Mouse (Mus musculus) neural tube, embryonic 11.5 days (tissue): ENCODE results near the gene Lpp. TPM values are rescaled to one million over a fixed set of nuclear protein-coding genes. Genes with fewer than 3 reads are reported as not detected.
A peak's percentile ranks its signal among the peaks of the same experiment; 100 is the strongest.

Source experiments
- ATAC-seq: fragments of 200-750 bp; cut with Nextera tagmentation; 2 replicates; pipeline ENCODE4 v1.8.0; 2017; ENCODE audit warnings: moderate number of reproducible peaks, mild to moderate bottlenecking, moderate TSS enrichment, moderate library complexity; ENCODE audit not compliant: insufficient read depth, low FRiP score, low TSS enrichment
- DNase-seq: peaks from one replicate; pipeline ENCODE4 v3.0.0-alpha.2; 2015; ENCODE audit warnings: low spot score
- H3K27ac ChIP-seq: fragments of 300-500 bp; sonication (generic); 2 replicates; pipeline ENCODE4 v1.5.1; 2014; ENCODE audit warnings: low read depth, mild to moderate bottlenecking, low read length
- H3K27me3 ChIP-seq: fragments of 300-500 bp; sonication (generic); 2 replicates; pipeline ENCODE4 v1.6.1; 2014; ENCODE audit warnings: mild to moderate bottlenecking, low read length, mixed read lengths; ENCODE audit not compliant: control insufficient read depth, insufficient read depth
- H3K36me3 ChIP-seq: fragments of 300-500 bp; sonication (generic); 2 replicates; pipeline ENCODE4 v1.6.1; 2014; ENCODE audit warnings: mild to moderate bottlenecking, low read length, moderate library complexity, mixed read lengths; ENCODE audit not compliant: control insufficient read depth, insufficient read depth
- H3K4me1 ChIP-seq: fragments of 300-500 bp; sonication (generic); 2 replicates; pipeline ENCODE4 v1.6.1; 2014; ENCODE audit warnings: low read length, mixed read lengths; ENCODE audit not compliant: control insufficient read depth, insufficient read depth
- H3K4me2 ChIP-seq: fragments of 300-500 bp; sonication (generic); 2 replicates; pipeline ENCODE4 v1.6.1; 2014; ENCODE audit warnings: low read depth, mild to moderate bottlenecking, moderate library complexity
- H3K4me3 ChIP-seq: fragments of 300-500 bp; sonication (generic); 2 replicates; pipeline ENCODE4 v1.5.1; 2014; ENCODE audit warnings: low read depth, low read length
- H3K9ac ChIP-seq: fragments of 300-500 bp; sonication (generic); 2 replicates; pipeline ENCODE4 v1.6.1; 2014; ENCODE audit warnings: mild to moderate bottlenecking, low read length
- H3K9me3 ChIP-seq: fragments of 300-500 bp; sonication (generic); 2 replicates; pipeline ENCODE4 v1.6.1; 2016; ENCODE audit warnings: low read length; ENCODE audit not compliant: control insufficient read depth
- WGBS: fragments of 180-500 bp; shearing (Covaris S2); extraction: QIAGEN DNeasy Blood & Tissue Kit; methylation state at CpG from one replicate; pipeline ENCODE4 v1.1.7; 2014; 5-methylcytosine and 5-hydroxymethylcytosine counted together
- polyA plus RNA-seq: library from polyadenylated mRNA; unstranded; fragments of >200 nt; fragmentation: Nextera tagmentation; extraction: Ambion mirVana; gene quantifications from 2 replicates; pipeline ENCODE4 v1.2.1, GENCODE M21; 2014

The Lpp gene
- polyA plus RNA-seq, 1 experiment from 2014 or later, result 21.7 TPM

- no peak for ATAC-seq
- H3K27ac ChIP-seq, result no peak overlapping the region
These were observed 54.6 kb downstream of the Lpp start for GRCm38 (mm10) chr16:24447666-24448492.

GRCm38 (mm10) chr16:24448493-24448845 lies 55.2 kb downstream of the Lpp start:
- ATAC-seq (no peak), DNase-seq (no peak)
- no peaks in the 10 kb centered on the region for H3K27me3 ChIP-seq
- H3K4me2 ChIP-seq, result no peak overlapping the region
- H3K4me1 ChIP-seq, result 0 out of 2 replicates have a peak, but pooled peaks cover 6% of the 10 kb centered on the region
- no peak overlapping the region for H3K4me3 ChIP-seq
- no peak overlapping the region for H3K9ac ChIP-seq
- H3K27ac ChIP-seq, result no peak overlapping the region
- 62% methylated on average over 2 of the region's 2 CpGs for WGBS
- H3K36me3 ChIP-seq, result no peaks in the 10 kb centered on the region
- H3K9me3 ChIP-seq, result no peaks in the 10 kb centered on the region

More at GRCm38 (mm10) chr16:24447666-24448492, 54.6 kb downstream of the Lpp start:
- no peaks in the 10 kb centered on the region for H3K36me3 ChIP-seq
- H3K9me3 ChIP-seq, result no peaks in the 10 kb centered on the region
- DNase-seq, result no peak
- H3K27me3 ChIP-seq, result no peaks in the 10 kb centered on the region
- 0 out of 2 replicates have a peak, but pooled peaks cover 6% of the 10 kb centered on the region for H3K4me1 ChIP-seq
- H3K4me2 ChIP-seq, result no peak overlapping the region
- H3K4me3 ChIP-seq, result no peak overlapping the region
- WGBS, result 48% methylated on average over 7 of the region's 7 CpGs
- no peak overlapping the region for H3K9ac ChIP-seq

- H3K4me1 ChIP-seq, result 0 out of 2 replicates have a peak, but pooled peaks cover 6% of the 10 kb centered on the region
- no peaks in the 10 kb centered on the region for H3K36me3 ChIP-seq
- no peak overlapping the region for H3K9ac ChIP-seq
- no peaks in the 10 kb centered on the region for H3K27me3 ChIP-seq
- no peak overlapping the region for H3K4me2 ChIP-seq
- ATAC-seq (no peak), DNase-seq (no peak)
- H3K4me3 ChIP-seq, result no peak overlapping the region
- 0 out of 2 replicates have a peak overlapping the region, but pooled peaks have one; percentile 35 for H3K27ac ChIP-seq
- H3K9me3 ChIP-seq, result no peaks in the 10 kb centered on the region
- 26% methylated on average over 8 of the region's 8 CpGs for WGBS
These were observed 56.5 kb downstream of the Lpp start for GRCm38 (mm10) chr16:24449806-24450205.

GRCm38 (mm10) chr16:24450256-24450655 lies 56.9 kb downstream of the Lpp start:
- no peak overlapping the region for H3K4me3 ChIP-seq
- ATAC-seq (no peak), DNase-seq (no peak)
- no peaks in the 10 kb centered on the region for H3K27me3 ChIP-seq
- 0 out of 2 replicates have a peak, but pooled peaks cover 6% of the 10 kb centered on the region for H3K4me1 ChIP-seq
- H3K4me2 ChIP-seq, result no peak overlapping the region
- H3K36me3 ChIP-seq, result no peaks in the 10 kb centered on the region
- H3K27ac ChIP-seq, result no peak overlapping the region
- H3K9ac ChIP-seq, result no peak overlapping the region
- H3K9me3 ChIP-seq, result no peaks in the 10 kb centered on the region
- 52% methylated on average over 5 of the region's 5 CpGs for WGBS

GRCm38 (mm10) chr16:24451123-24451522 lies 57.8 kb downstream of the Lpp start:
- no peak for DNase-seq
- no peak overlapping the region for H3K9ac ChIP-seq
- H3K4me2 ChIP-seq, result no peak overlapping the region
- no peaks in the 10 kb centered on the region for H3K27me3 ChIP-seq
- H3K4me1 ChIP-seq, result 0 out of 2 replicates have a peak, but pooled peaks cover 6% of the 10 kb centered on the region
- no peak overlapping the region for H3K4me3 ChIP-seq
- no peaks in the 10 kb centered on the region for H3K36me3 ChIP-seq
- ATAC-seq, result no peak
- WGBS, result 88% methylated on average over 5 of the region's 5 CpGs
- H3K9me3 ChIP-seq, result no peaks in the 10 kb centered on the region
- no peak overlapping the region for H3K27ac ChIP-seq

- no peak overlapping the region for H3K4me3 ChIP-seq
- no peak for ATAC-seq
- no peaks in the 10 kb centered on the region for H3K27me3 ChIP-seq
- WGBS, result 94% methylated on average over 4 of the region's 4 CpGs
- H3K9ac ChIP-seq, result no peak overlapping the region
- DNase-seq, result no peak
- H3K36me3 ChIP-seq, result no peaks in the 10 kb centered on the region
- H3K27ac ChIP-seq, result no peak overlapping the region
- H3K4me2 ChIP-seq, result no peak overlapping the region
- H3K9me3 ChIP-seq, result no peaks in the 10 kb centered on the region
- 0 out of 2 replicates have a peak, but pooled peaks cover 6% of the 10 kb centered on the region for H3K4me1 ChIP-seq
These were observed 60.2 kb downstream of the Lpp start for GRCm38 (mm10) chr16:24453536-24453935.

- H3K4me1 ChIP-seq, result 0 out of 2 replicates have a peak, but pooled peaks cover 3% of the 10 kb centered on the region
- H3K4me2 ChIP-seq, result no peak overlapping the region
- H3K9me3 ChIP-seq, result no peaks in the 10 kb centered on the region
- WGBS, result 30% methylated on average over 4 of the region's 4 CpGs
- DNase-seq (no peak), ATAC-seq (no peak)
- no peak overlapping the region for H3K9ac ChIP-seq
- H3K4me3 ChIP-seq, result no peak overlapping the region
- H3K27ac ChIP-seq, result no peak overlapping the region
- no peaks in the 10 kb centered on the region for H3K27me3 ChIP-seq
- no peaks in the 10 kb centered on the region for H3K36me3 ChIP-seq
These were observed 61.2 kb downstream of the Lpp start for GRCm38 (mm10) chr16:24454493-24454892.

GRCm38 (mm10) chr16:24455361-24455855 lies 62.1 kb downstream of the Lpp start:
- no peak for DNase-seq
- Histone ChIP-seq H3K27ac (no peak overlapping the region), H3K27me3 (no peaks in the 10 kb centered on the region), H3K9ac (no peak overlapping the region), H3K4me1 (no peaks in the 10 kb centered on the region), H3K36me3 (no peaks in the 10 kb centered on the region), H3K9me3 (no peaks in the 10 kb centered on the region), H3K4me3 (no peak overlapping the region), H3K4me2 (no peak overlapping the region)
- 48% methylated on average over 3 of the region's 3 CpGs for WGBS
- ATAC-seq, result no peak

- Histone ChIP-seq H3K4me2 (no peak overlapping the region), H3K27ac (no peak overlapping the region), H3K4me1 (no peaks in the 10 kb centered on the region), H3K9ac (no peak overlapping the region), H3K36me3 (no peaks in the 10 kb centered on the region), H3K27me3 (no peaks in the 10 kb centered on the region), H3K4me3 (no peak overlapping the region), H3K9me3 (no peaks in the 10 kb centered on the region)
- DNase-seq (no peak), ATAC-seq (no peak)
- WGBS, result 92% methylated on average over 2 of the region's 2 CpGs
These were observed 70.5 kb downstream of the Lpp start for GRCm38 (mm10) chr16:24463842-24464241.
